ENCODE assay signal across 8 mouse cellular contexts in genomic region chr8:105854715-105855216, GRCm38 (mm10). TPM values are rescaled to one million over a fixed set of nuclear protein-coding genes. Genes with fewer than 3 reads are reported as not detected.
DNase-seq lines count a peak whose midpoint lies in the region; ATAC-seq lines count a peak whose summit lies in the region.

Thap11 (plus strand) TSS chr8:105855132.

- DNase-seq in adipocyte (ENCODE audit: low spot score), result peak; percentile 96
- peak; percentile 95 for DNase-seq in embryo, embryonic 10 days (ENCODE audit: low spot score)
- peak; percentile 95 for DNase-seq in gastrocnemius, postnatal 14 days
- DNase-seq in left cerebral cortex, postnatal 10 days (ENCODE audit: extremely low spot score in 1 of 2, low spot score in 2 of 2), result peak; percentile 88 to 96
- peak; percentile 93 for DNase-seq in right cerebral cortex, postnatal 25 days
- DNase-seq in urinary bladder, postnatal 4 days (ENCODE audit: low spot score in 2 of 2), result peak; percentile 86 to 94

- peak; percentile 86 for ATAC-seq in inflammation-experienced regulatory T-cells, adult 6 months
- peak; percentile 64 for ATAC-seq in megakaryocyte-erythroid progenitor cell, adult 5-6 weeks (replicated peaks; ENCODE audit: low FRiP score, low TSS enrichment, poor library complexity, severe bottlenecking)

- intact Hi-C loops in gastrocnemius, postnatal 14 days (cut with DNase I; ENCODE audit: low total_unique reads), result no loop called here
- intact Hi-C loops in left cerebral cortex, postnatal 10 days (cut with DNase I), result loop anchor here (10.0 kb wide), 1 partner anchor 80 kb away; the partner anchor contains the start of genes Ctrl and Psmb10

RNA-seq across cellular contexts. Expression of gene Thap11, which starts in this region (rescaled TPM):
- 10 to 100 TPM; 19.6 to 22.7 TPM for total RNA-seq in gastrocnemius, postnatal 14 days (2021)
- 1 to 10 TPM; 5.5 to 6.7 (median 6.0) TPM for polyA plus RNA-seq in inflammation-experienced regulatory T-cells, adult 6 months (2017; shearing (Covaris generic))
- total RNA-seq in left cerebral cortex, postnatal 10 days (2021), result 10 to 100 TPM; 33.2 to 34.9 TPM
- 24.4 and 27.1 TPM in 2 replicates for total RNA-seq in megakaryocyte-erythroid progenitor cell, adult 5-6 weeks (2014; fragmentation: Nextera tagmentation)
- 18.5 and 33.4 TPM in 2 replicates for total RNA-seq in megakaryocyte-erythroid progenitor cell, adult 5-6 weeks (2017)

Comparison
In these comparisons a context has a peak if more than half of its experiments do, and no peak if none do; other contexts are left out.
1. Peak in every context shown above with its lines: DNase-seq and ATAC-seq.